Mouse (Mus musculus): ENCODE data around the gene Rabgap1. TPM values are rescaled to one million over a fixed set of nuclear protein-coding genes. Genes with fewer than 3 reads are reported as not detected.
"Not testable (repeated sequence)": the region's sequence is repeated elsewhere in the genome, so short reads cannot be mapped to it uniquely, and the experiment has no call there.

The Rabgap1 gene
- total RNA-seq (2021) = 10 to 100 TPM; 25.3 to 27.2 TPM
- long read RNA-seq, experiment 1, full-length matches to known transcripts = 8 of 29 reads
- long read RNA-seq, experiment 1, partial matches to known transcripts = 4 of 29 reads
- long read RNA-seq, experiment 1, other reads (novel, unspliced or antisense) = 17 of 29 reads
- long read RNA-seq, experiment 2, full-length matches to known transcripts = 19 of 38 reads
- long read RNA-seq, experiment 2, partial matches to known transcripts = 4 of 38 reads
- long read RNA-seq, experiment 2, other reads (novel, unspliced or antisense) = 15 of 38 reads

DNA sequence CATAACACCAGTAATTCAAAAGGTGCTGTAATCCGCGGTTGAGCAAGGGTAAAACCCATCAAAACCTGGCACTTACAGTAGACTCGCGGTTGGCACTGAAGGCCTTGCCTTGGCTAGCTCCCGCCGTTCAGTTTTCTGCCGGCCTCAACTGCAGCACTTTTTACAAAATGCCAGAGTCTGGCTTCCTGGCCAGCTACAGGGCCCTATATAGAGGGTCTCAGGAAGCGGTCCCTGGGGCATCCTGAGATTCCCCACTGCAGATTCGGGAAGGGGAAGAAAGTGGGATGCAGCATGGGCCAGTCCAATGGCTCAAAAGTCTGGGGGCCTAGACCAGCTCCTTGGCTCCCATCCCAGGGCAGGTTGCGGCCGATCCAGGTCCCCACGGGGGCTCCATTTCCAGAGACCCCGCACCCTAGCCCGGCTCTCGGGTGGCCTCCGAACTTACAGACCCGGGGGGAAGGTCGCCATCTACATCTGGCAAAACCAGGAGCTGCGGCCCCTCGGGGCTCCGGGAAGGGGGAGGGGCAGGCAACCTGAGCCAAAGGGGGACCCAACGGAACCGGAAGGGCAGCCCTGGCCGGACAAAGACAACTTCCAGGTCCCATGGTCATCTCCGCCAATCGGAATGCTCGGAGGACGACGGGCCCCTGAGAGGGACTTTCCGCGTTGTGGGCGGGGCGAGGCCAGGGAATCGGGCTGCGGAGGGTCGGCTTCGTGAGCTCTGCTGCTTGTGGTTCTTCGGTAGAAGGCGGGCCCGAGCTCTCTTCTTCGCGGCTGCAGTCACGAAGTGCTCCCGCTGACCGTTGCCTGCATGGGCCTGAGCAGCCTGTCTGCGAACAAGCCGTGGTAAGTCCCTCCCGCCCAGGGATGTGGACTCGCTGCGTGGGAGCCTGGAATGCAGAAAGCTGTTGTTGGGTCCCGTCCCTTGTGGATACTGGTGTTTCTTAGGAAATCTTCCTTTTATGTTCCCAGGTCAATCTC lies at the start of gene Rabgap1, which contains the start of the genes Zbtb26 and Zbtb6:
TSS of gene Rabgap1 (plus strand) at position 669 of the 981 bp plus-strand sequence.
TSS of gene Zbtb26 (minus strand) at position 525 of the 981 bp plus-strand sequence.
TSS of gene Zbtb6 (minus strand) at position 561 of the 981 bp plus-strand sequence.
- peak; percentile 94 for DNase-seq

DNA sequence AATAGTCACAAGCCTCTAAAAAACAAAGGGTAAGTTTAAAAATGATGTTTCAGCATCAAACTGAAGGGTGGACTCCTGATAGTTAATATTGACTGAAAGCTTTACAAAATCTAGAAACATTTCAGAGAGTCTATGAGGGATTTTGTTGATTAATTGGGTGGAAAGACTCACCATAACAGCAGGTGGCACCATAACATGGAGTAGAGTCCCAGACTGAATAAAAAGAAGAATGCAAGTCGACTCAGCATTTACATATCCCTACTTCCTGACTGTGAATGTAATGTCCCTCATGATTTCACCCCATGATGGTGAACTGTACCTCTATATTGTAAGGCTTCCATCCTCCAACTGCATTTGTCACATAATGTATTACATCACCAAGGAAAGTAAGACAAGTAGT lies 47.5 kb upstream of the Rabgap1 start:
- no peak for DNase-seq

DNA sequence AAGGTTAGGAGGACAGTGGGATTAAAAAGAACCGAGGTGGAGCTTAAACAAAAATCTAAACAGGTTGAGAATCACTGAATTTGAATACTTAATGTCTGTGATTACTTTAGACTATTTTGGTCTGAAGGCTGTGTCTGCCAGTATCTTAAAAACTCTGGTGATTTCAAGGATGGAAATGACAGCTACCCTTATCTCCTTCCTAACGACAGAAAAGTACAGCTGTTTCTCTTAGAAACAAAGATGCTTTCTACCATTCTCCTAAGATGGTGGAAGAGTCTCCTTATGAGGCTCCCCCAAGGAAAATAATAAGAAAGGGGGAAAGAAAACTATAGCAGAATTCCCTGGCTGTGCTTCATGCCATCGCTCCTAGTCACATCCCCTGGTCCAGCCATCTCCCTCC lies 21.2 kb upstream of the Rabgap1 start:
- DNase-seq = no peak

DNA sequence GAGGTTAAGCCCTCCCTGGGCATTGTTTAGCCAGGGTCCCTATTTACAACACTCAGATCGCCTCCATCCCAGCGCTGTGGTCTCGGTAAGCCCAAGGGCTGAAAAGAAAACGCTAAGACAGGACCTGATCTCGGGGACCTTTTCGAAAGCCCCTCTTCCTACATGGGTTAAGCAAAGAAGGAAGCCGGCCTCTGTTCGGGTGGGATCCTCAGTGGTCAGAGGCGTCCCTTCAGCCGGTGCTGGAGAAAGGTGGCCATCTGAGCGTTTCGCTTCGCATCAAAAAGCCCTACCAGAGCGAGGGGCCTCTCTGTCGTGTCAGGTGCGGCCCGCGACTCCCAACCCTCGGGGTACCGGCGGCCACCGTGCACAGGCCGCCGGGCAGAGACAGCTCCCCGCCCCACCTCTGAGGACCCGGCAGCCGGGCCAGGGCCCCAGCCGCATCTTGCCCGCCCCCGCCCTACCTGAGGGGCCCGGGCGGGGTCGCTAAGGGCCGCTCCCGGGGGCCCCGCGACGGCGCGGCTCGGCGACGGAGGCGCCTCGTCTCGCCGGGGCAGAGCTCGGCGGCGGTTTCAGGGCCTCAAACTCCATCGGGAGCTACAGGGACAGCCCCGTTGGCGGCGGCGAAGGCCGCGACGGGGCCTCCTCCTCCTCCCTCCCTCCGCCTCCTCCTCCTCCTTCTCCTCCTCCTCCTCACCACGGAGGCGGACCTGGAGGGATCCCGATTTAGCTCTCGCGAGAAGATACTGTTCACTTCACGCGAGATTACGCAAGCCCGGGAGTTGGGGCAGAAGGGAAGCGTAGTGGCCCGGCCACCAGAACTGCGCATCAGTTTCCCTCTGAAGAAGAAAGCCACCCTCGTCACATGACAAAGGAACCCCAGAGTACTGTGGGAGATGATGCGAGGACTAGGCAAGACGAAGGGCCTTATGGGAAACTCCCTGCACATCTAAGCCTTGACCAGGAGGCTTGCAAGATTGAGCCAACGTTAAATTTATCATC lies 20.5 kb upstream of the Rabgap1 start, which contains the start of gene Rc3h2:
TSS of gene Rc3h2 (minus strand) at position 598 of the 999 bp plus-strand sequence.
- peak; percentile 94 for DNase-seq

DNA sequence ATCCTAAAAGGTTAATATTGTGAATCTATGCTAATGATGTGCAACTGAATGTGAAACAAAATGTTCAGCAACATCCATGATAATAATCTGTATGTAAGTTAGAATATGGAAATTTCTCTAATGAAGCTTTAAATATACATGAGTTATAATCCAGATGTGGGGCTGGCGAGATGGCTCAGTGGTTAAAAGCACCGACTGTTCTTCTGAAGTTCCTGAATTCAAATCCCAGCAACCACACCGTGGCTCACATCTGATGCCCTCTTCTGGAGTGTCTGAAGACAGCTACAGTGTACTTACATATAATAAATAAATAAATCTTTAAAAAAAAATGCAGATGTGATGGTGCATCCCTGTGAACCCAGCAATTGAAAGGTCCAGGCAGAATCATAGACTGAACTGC lies 19.4 kb upstream of the Rabgap1 start:
- DNase-seq = no peak

DNA sequence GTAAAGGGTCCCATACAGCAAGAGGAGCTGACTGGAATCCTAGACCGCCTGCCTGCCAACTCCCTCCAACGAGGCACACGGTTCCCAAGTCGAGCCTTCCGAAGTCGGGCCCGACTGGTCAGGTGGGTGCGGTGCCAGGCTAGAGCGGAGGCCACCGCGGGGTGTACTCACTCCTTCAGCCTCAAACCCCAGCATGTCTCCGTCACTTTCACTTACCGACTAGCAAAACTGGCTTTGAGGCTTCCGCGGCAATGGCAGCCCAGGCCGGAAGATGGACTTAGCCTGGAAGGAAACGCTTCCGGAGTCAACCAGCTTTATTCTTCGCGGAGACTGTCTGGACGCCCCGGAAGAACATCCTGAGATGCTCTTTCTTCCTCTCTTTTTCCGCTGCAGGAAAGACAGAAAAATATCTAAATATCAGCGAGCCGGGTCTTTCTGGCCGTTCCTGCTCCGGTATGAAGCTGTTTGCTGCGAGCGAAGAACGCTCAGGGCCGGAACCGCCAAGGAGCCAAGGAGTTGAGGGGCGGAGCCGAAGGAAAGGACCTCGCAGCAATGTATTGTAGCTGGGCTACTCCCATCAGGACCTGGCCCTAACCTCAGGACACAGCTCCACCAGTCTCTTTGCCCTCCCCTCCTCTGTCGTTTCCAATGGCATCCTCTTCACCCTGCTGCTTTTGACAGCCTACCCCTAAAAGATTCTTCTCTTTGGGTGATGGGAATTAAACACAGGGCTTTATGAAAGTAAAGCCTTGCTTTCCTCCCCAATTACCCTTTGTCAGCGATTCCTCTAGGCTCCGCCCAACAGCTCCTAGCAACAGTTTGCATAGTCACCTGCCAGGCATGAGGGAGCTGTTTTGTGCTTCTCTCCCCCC lies 12.2 kb upstream of the Rabgap1 start:
- peak; percentile 76 for DNase-seq

DNA sequence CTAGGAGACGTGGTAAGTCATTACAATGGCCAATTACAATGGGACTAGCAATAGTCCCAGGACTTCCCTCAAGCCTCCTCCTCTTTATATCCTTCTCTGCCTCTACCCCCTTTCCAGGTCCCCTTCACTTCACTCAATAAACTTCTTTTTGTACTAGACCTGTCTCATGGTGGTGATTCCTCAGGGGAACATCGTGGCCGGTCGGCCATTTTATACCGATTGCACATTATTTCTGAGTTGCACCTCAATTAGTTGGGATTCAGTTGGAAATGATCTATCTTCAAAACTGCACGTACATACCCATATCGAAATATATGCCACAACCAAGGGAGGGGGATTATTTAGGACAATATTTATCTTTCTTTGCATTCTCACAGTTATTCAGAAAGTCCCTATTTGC lies 11.5 kb upstream of the Rabgap1 start:
- DNase-seq = no peak

DNA sequence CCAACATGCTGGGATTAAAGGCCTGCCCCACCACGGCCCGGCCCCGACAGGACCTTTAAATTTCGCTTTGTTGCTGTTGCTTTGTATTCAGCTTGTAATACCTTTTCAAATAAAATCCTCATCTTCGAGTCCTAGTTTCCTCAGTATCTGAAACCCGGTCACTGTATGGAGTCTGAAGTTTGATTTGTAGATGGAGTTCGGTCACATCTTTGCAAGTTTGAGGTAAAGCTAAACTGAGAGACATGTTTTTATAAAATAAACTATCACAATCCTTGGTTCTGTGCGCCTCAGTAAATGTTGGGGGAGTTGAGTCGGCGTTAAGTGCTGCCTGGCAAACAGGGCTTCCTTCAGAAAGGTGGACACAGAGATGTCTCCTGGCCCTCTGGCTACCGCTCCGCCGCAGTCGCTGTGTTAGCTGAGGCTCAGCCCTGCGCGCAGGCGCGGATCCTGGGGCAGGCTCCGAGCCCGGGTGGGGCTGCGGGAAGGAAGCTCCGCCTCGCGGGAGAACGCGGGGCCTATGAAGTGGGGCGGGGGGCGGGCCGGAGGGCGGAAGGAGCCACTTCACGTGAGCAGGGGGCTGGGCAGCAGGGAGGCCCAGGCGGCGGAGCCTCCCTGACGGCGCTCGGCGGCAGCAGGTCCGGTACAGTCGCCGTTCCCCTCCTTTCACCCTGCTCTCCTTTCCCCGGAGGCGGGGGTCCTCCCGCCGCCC lies 8.7 kb downstream of the Rabgap1 start:
- peak; percentile 95 for DNase-seq

DNA sequence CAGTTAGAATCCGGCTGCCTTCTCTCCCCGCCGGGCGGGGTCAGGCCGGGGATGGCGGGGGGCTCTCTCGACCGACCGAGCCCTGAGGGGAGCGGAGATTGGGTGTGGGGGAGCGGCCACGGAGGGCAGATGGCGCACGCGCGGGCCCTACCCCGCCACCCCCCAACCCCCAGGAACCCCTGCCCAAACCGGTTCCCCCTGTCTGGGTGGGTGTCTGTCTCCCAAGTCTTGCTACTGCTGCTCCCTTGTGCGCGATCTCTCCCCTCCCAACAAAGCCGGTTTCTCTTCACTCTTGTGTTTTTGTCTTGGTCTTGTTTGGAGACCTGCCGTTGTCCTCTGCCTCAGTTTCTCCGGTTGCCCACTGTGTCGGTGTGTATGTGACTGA lies 9.3 kb downstream of the Rabgap1 start:
- DNase-seq = no peak

DNA sequence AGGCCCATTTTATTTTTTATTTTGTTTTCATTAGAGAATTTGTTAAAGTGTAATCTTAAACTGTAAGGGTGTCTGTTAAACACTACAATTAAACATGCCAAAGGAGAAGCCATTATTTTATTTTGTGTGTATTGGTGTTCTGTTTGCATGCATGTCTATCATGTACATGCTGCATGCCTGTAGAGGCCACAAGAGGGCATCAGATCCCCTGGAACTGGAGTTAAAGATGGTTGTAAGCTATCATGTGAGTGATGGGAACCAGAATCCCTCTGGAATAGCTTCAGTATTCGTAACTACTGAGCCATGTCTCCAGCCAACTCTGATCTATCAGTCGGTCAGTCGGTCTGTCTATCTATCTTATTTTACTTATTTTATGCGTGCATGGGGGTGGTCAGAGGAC lies 17.6 kb downstream of the Rabgap1 start:
- no peak for DNase-seq

DNA sequence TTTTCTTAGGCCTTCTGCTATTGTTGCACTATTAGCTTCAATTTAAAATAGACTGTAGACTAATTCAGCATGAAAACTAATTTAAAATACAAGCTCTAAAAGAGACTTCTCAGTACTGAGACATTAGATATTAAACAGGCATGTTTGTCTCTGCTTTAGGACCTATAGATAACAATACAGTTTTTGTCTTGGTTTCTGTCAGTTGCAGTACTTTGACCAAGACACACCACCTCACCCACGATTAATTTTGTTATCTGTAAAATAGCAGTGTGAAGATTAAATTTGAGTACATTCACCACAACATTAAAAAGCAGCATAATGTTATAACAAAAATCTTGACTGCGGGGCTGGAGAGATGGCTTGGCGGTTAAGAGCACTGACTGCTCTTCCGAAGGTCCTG lies 23.2 kb downstream of the Rabgap1 start:
- no peak for DNase-seq

DNA sequence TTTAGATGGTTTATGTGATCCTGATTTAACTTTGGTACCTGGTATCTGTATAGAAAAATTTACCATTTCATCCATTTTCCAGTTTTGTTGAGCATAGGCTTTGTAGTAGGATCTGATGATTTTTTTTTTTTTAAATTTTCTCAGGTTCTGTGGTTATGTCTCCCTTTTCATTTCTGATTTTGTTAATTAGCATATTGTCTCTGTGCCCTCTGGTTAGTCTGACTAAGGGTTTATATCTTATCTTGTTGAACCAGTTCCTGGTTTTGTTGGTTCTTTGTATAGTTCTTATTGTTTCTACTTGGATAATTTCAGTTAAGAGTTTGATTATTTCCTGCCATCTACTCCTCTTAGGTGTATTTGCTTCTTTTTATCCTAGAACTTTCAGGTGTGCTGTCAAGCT lies 36.5 kb downstream of the Rabgap1 start:
- DNase-seq = no peak

DNA sequence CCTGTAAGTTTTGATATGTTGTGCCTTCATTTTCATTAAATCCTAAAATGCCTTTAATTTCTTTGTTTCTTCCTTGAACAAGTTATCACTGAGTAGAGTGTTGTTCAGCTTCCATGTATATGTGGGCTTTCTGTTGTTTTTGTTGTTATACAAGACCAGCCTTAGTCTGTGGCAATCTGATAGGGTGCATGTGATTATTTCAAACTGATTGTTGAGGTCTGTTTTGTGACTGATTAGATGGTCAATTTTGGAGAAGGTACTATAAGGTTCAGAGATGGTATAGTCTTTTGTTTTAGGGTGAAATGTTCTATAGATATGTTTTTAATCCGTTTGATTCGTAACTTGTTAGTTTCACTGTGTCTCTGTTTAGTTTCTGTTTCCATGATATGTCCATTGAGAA lies 37.0 kb downstream of the Rabgap1 start:
- no peak for DNase-seq

DNA sequence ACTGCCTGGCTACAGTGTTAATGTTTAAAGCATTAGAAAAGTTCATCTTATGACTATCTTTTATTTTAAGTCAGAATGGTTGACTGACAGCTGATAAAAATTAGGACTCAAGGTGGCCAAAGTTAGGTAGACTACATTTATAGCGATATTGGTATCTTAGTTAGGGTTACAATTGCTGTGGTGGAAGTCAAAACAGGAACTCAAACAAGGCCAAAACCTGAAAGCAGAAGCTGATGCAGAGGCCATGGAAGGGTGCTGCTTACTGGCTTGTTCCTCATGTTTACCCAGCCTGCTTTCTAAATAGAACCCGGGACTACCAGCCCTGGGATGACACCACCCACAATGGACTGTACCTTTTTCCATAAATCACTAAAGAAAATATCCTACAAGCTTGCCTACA lies 41.1 kb downstream of the Rabgap1 start:
- no peak for DNase-seq

DNA sequence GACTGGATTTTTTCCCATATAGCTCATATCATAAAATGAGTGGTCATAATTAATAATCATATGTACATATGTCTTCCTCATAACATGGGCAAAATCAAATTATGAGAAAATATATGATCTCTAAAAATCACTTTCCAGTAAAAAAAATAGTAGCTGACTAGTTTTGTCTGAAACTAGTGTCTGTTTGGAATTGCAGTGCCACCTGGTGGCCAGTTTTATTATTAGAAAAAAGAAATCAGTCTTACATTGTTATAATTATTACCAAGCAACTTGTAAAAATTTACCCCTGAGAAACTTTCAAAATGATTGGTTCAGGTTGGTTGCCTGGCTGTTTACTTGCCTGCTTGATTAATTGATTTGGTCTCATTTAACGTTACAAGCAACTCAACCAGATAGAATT lies 42.3 kb downstream of the Rabgap1 start:
- DNase-seq = no peak

DNA sequence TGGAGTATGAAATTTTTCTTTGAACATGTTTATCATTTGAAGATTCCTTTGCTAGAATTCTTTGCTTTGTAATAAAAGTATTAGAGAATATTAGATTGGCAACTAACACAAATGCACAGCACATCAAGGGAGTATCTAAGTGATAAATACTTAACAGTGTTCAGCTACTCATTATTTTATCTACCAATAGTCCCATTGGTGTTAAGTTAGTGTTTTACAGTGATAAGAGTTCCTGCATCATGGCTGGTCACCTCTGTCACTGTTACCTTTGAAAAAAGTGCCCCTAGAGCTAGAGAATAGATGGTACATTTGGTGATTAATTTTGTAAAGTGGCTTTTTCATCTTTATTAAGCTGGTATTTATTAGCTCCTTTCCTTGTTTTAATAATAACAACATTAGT lies 43.3 kb downstream of the Rabgap1 start:
- DNase-seq = no peak

DNA sequence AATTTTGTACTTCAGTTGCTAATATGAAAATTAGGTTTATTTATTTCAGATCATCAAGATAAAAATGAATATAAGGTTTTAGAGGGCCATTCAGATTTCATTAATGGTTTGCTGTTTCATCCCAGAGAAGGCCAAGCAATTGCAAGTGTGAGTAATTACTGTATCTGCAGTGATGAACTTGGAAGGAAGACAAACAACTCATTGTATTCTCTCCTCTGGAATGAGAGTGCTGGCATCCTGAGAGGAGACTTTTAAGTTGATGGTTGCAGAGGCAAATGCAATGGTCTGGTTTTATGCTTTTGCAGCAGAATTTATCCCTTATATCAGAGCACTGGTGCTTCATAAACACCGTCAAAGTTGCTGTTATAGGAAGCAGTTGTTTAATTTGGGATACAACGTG lies 45.9 kb downstream of the Rabgap1 start:
- DNase-seq = no peak

DNA sequence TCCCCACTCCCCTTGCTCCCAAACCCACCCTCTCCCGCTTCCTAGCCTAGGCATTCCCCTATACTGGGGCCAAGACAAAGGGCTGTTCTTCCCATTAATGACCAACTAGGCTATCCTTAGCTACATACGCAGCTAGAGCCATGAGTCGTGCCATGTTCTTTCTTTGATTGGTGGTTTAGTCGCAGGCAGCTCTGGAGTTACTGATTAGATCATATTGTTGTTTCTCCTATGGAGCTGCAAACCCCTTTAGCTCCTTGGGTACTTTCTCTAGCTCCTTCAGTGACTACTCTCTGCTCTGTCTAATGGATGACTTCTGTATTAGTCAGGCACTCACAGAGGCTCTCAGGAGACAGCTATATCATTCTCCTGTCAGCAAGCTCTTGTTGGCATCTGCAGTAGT lies 54.2 kb downstream of the Rabgap1 start:
- DNase-seq = no peak

DNA sequence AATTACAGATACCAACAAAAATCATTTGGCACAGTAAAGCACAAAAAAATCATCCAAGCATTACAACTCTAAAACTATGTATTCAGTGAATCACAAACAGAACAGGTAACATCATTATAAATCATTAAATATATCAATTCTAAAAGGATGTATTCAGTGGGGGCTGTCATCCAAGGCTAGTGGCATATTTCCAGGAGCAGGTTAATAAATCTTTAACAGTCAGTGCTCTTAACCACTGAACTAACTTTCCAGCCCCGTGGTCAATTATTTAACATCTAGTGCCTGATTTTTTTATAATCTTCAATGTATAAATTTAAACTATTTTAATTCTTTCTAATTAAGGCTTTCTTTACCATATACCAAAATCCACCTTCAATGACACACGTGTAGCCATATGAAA lies 62.8 kb downstream of the Rabgap1 start:
- DNase-seq = not testable (repeated sequence)
